Mouse (Mus musculus) limb, embryonic 15.5 days (tissue): ENCODE data around the gene Man1a2. TPM values are rescaled to one million over a fixed set of nuclear protein-coding genes. Genes with fewer than 3 reads are reported as not detected.

ENCODE experiments used
- ATAC-seq: fragments of 200-750 bp; cut with Nextera tagmentation; 2 replicates; pipeline ENCODE4 v1.8.0; 2017; ENCODE audit warnings: low read depth, moderate TSS enrichment; ENCODE audit not compliant: insufficient number of reproducible peaks, low FRiP score, low TSS enrichment
- H3K27ac ChIP-seq: fragments of 300-500 bp; sonication (generic); 2 replicates; pipeline ENCODE4 v1.5.1; 2015; ENCODE audit warnings: moderate library complexity, mild to moderate bottlenecking, inconsistent platforms
- H3K27me3 ChIP-seq: fragments of 300-500 bp; sonication (generic); 2 replicates; pipeline ENCODE4 v1.6.1; 2015; ENCODE audit warnings: inconsistent platforms
- H3K36me3 ChIP-seq: fragments of 300-500 bp; sonication (generic); 2 replicates; pipeline ENCODE4 v1.6.1; 2015; ENCODE audit warnings: inconsistent platforms
- H3K4me1 ChIP-seq: fragments of 300-500 bp; sonication (generic); 2 replicates; pipeline ENCODE4 v1.6.1; 2015; ENCODE audit warnings: inconsistent platforms
- H3K4me2 ChIP-seq: fragments of 300-500 bp; sonication (generic); 2 replicates; pipeline ENCODE4 v1.6.1; 2015; ENCODE audit warnings: mild to moderate bottlenecking, inconsistent platforms
- H3K4me3 ChIP-seq: fragments of 300-500 bp; sonication (generic); 2 replicates; pipeline ENCODE4 v1.5.1; 2015; ENCODE audit warnings: mild to moderate bottlenecking, inconsistent platforms
- H3K9ac ChIP-seq: fragments of 300-500 bp; sonication (generic); 2 replicates; pipeline ENCODE4 v1.6.1; 2015; ENCODE audit warnings: inconsistent platforms
- H3K9me3 ChIP-seq: fragments of 300-500 bp; sonication (generic); 2 replicates; pipeline ENCODE4 v1.6.1; 2016; ENCODE audit warnings: inconsistent platforms
- WGBS: fragments of 180-500 bp; shearing (Covaris S2); methylation state at CpG from one replicate; pipeline ENCODE4 v1.1.7; 2015; 5-methylcytosine and 5-hydroxymethylcytosine counted together
- polyA plus RNA-seq: library from polyadenylated mRNA; unstranded; fragments of >200 nt; fragmentation: Nextera tagmentation; extraction: Ambion mirVana; gene quantifications from 2 replicates; pipeline ENCODE4 v1.2.1, GENCODE M21; 2015

Gene Man1a2
- polyA plus RNA-seq, 1 experiment from 2014 or later = 78.8 TPM

DNA sequence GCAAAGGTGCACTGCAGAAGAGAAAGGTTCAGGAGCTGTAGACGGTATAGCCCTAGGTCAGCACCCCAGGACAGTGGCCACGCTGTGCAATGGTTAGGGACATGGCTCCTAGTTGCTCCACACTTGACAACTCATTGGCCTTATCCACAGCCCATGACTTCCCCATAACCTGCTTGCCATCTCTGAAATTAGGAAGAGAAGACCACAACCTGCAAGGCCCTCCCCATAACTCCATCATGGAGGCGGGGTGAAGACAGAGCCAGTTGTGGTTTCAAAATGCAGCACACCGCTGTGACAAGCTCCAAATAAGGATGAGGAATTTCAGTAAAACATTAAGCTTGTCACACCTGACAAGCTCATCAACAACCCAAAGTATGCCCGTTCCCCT is 169.6 kb downstream of the Man1a2 start:
- WGBS = 84% methylated on average over 5 of the region's 5 CpGs
- 0 out of 2 replicates have a peak, but pooled peaks cover 2% of the 10 kb centered on the region for H3K4me1 ChIP-seq

DNA sequence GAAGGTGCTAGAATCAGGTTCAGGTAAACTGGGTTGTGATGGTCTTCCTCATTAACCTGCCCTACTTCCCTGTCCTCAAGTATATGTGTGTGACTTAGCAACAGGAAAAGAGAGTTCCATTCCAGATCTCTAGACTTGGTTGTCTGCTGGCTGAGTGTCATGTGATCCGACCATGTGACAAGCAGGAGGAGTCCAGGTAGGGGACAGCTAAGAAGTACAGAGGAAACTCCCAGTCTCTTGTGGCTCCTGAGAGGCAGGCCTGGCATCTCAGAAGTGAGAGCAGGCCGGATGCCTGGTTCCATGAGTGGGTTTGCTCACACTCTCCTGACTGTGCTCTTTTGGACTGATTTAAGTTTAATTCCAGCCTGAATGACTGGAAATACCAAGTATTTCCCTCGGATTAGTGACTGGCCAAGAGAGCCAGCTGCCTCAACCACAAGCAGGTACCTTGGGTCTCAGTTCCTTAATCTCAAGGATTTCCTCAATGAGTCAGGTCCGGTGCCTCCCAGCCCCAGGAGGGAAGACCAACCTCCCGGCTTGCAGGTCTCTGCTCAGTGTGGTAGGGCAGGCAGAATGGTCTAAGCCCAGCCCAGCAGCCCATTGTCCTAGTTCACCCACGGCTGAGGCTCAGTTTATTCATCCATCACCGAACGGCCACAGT is 170.1 kb downstream of the Man1a2 start:
- Histone ChIP-seq H3K27me3 (no peaks in the 10 kb centered on the region), H3K4me2 (no peak overlapping the region), H3K9me3 (no peaks in the 10 kb centered on the region), H3K27ac (no peak overlapping the region), H3K9ac (no peak overlapping the region), H3K4me3 (no peak overlapping the region), H3K4me1 (0 out of 2 replicates have a peak, but pooled peaks cover 2% of the 10 kb centered on the region), H3K36me3 (no peaks in the 10 kb centered on the region)
- ATAC-seq = no peak
- 72% methylated on average over 8 of the region's 8 CpGs for WGBS

More for the DNA sequence above, 169.6 kb downstream of the Man1a2 start:
- ATAC-seq = 0 out of 2 replicates have a peak, but pooled peaks have one; percentile 25
- H3K27me3 ChIP-seq = no peaks in the 10 kb centered on the region
- no peak overlapping the region for H3K27ac ChIP-seq
- no peak overlapping the region for H3K4me3 ChIP-seq
- H3K4me2 ChIP-seq = no peak overlapping the region
- no peak overlapping the region for H3K9ac ChIP-seq
- H3K36me3 ChIP-seq = no peaks in the 10 kb centered on the region
- no peaks in the 10 kb centered on the region for H3K9me3 ChIP-seq

Other genes with a start within 250 kb of the Man1a2 start
- gene Tent5c, start 196.2 kb downstream of the Man1a2 start, polyA plus RNA-seq = 8.9 and 10.5 TPM in 2 replicates
- gene Vtcn1, start 140.0 kb upstream of the Man1a2 start, polyA plus RNA-seq = 0.10 and 0.30 TPM in 2 replicates
- gene Trim45, start 236.7 kb upstream of the Man1a2 start, polyA plus RNA-seq = 4.7 and 5.9 TPM in 2 replicates